Mouse (Mus musculus): Measurements from ENCODE around the gene Ptprt. TPM values are rescaled to one million over a fixed set of nuclear protein-coding genes. Genes with fewer than 3 reads are reported as not detected.

Ptprt gene
- not detected for polyA plus RNA-seq (2017; shearing (Covaris generic))

DNA sequence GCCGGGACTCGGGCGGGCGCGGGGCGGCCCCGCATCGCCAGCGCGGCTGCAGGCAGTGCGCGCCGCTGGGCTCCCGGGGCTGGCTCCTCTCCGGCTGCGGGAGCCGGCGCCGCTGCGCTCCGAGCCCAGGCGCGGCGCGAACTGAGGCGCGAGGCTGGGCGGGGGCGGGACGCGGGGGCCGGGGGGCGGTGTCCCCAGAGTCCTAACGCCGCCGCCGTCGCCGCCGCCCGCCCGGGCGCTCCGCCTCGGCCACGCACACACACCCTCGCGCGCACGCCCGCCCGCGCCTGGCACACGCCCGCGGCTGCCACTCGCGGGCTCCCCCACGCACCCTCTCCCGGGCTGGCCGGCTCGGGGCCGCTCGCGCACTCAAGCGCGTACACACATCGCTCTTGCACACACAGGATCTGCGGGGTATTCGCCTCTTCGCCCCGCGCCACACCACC is at the start of gene Ptprt:
Ptprt (minus strand) TSS at position 207 of the 446 bp plus-strand sequence.

